Mouse (Mus musculus) macrophage (primary cell): ENCODE results near the gene Duox1. TPM values are rescaled to one million over a fixed set of nuclear protein-coding genes. Genes with fewer than 3 reads are reported as not detected.

Source experiments
- H3K27ac ChIP-seq: fragments of 350-480 bp; formaldehyde crosslinking; 2 replicates; pipeline ENCODE4 v1.9.0; 2021
- H3K36me3 ChIP-seq: fragments of 350-480 bp; formaldehyde crosslinking; 2 replicates; pipeline ENCODE4 v1.9.0; 2021; ENCODE audit errors: inconsistent target
- H3K4me3 ChIP-seq: fragments of 350-480 bp; formaldehyde crosslinking; 2 replicates; pipeline ENCODE4 v1.9.0; 2021; ENCODE audit errors: inconsistent target
- H3K79me2 ChIP-seq: fragments of 350-480 bp; formaldehyde crosslinking; 2 replicates; pipeline ENCODE4 v1.9.0; 2021; ENCODE audit errors: inconsistent target
- WGBS: methylation state at CpG from one replicate; pipeline ENCODE4 v1.1.7; 2026; ENCODE audit warnings: inconsistent platforms; ENCODE audit not compliant: missing documents; 5-methylcytosine and 5-hydroxymethylcytosine counted together
- polyA plus RNA-seq: library from polyadenylated mRNA; stranded (reverse); fragments of 250-400 nt; gene quantifications from 3 replicates; pipeline ENCODE4 v1.2.4, GENCODE M21; 2018; ENCODE audit warnings: inconsistent platforms

Duox1 gene
- polyA plus RNA-seq, 1 experiment from 2014 or later: not detected

DNA sequence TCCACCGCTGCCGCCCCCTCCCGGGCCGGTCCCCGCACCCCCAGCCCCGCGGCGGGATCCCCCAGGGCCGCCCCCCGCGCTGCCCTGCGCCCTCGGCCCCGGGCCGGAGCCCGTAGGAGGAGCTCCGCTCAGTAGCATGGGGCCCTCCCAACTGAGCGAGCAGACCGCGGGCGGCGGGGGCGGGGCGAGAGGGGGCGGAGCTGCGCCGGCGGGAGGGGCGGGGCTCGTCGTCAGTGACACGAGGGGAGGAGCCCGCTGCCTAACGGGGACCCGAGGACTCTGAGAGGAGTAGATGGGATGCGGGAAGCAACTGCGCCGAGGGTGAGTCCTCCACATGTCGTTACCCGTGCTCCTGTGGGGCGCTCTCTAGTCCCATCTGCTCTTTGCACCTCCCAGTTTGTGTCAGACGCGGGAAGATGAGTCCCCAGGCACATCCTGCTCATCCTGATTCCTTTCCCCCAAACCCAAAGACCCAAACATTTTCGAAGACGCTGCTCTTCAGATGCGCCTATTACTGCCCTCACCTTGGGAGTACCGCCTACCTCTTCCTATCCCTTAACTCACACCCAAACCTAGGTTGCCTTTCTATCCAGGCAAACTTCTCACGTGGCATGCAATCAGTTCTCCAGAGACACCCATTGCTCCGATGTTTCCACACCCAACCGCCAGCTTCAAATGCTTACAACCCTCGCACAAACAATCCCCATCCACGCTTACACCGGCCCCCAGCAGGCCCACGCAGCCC, 53.7 kb downstream of the Duox1 start, which contains the start of gene Shf:
Gene Shf, minus strand, starts transcription at position 168 of the 745 bp plus-strand sequence.
- H3K79me2 ChIP-seq: no peaks in the 10 kb centered on the region
- 3% methylated on average over 22 of the region's 54 CpGs for WGBS
- H3K4me3 ChIP-seq: peak within 1 kb of the TSS; percentile 45
- no peaks in the 10 kb centered on the region for H3K36me3 ChIP-seq
- H3K27ac ChIP-seq: no peak within 1 kb of the TSS

DNA sequence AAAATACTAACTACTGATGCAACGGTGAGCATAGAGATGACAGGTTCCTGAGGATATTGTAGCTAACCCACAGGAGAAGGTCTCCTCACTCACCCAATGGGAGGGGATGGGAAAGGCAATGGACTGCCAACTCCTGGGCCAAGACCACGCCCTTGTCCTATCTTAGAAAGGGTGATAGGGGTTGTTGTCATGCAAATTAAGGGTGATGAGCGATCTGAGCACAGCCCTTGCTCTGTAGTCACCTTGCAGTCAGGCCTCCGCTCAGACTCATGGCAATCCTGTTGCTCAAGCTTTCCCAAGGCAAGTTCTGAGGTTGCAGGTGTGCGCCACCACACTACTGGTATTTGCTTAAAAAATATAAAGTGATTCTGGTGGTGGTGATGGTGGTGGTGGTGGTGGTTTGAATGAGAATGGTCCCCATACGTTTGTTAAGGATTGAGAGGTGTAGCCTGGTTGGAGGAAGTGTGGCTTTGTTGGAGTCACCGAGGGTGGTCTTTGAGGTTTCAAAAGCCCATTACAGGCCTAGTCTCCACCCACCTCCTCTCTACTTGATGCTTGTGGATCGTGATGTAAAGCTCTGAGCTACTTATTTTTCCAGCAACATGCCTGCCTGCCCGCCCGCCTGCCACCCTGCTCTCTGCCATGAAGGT, 54.8 kb downstream of the Duox1 start:
- Histone ChIP-seq H3K79me2 (no peaks in the 10 kb centered on the region), H3K36me3 (no peaks in the 10 kb centered on the region), H3K4me3 (no peak overlapping the region), H3K27ac (no peak overlapping the region)
- WGBS: 88% methylated on average over 10 of the region's 10 CpGs

DNA sequence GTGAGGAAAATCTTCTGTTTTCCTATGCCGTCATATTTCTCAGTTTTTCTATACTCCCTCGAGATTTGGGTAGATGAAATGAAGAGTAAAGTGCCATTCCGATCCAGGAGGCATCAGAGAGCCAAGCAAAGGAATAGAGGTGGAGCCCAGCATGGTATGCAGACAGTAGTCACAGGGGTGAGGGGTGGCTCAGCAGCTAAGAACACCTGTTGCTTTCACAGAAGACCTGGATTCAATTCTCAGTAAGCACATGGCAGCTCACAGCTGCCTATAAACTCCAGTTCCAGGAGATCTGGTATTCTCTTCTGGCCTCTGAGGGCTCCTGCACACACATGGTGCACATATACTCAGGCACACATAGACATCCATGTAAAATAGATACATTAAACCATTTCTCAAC, 56.6 kb downstream of the Duox1 start:
- 86% methylated on average over 3 of the region's 3 CpGs for WGBS
- H3K36me3 ChIP-seq: no peaks in the 10 kb centered on the region

DNA sequence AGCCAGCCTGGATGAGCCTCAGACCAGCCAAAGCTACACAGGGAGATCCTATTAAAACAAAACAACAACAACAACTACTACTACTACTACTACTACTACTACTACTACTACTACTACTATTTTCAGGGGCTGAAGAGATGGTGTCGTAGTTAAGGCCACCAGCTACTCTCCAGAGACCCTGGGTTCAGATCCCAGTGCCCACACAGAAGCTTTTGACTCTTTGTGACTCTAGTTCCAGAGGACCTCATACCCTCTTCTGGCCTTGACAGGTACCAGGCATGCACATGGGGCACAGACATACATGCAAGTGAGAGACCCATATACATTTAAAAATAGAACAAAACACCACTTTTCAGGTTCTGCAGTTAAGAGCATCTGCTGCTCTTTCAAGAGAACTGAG, 57.1 kb downstream of the Duox1 start:
- H3K27ac ChIP-seq: no peak overlapping the region
- 100% methylated on average over 1 of the region's 1 CpGs for WGBS
- H3K4me3 ChIP-seq: no peak overlapping the region
- no peaks in the 10 kb centered on the region for H3K79me2 ChIP-seq
- no peaks in the 10 kb centered on the region for H3K36me3 ChIP-seq

More for the DNA sequence above, 56.6 kb downstream of the Duox1 start:
- Histone ChIP-seq H3K27ac (no peak overlapping the region), H3K79me2 (no peaks in the 10 kb centered on the region), H3K4me3 (no peak overlapping the region)

DNA sequence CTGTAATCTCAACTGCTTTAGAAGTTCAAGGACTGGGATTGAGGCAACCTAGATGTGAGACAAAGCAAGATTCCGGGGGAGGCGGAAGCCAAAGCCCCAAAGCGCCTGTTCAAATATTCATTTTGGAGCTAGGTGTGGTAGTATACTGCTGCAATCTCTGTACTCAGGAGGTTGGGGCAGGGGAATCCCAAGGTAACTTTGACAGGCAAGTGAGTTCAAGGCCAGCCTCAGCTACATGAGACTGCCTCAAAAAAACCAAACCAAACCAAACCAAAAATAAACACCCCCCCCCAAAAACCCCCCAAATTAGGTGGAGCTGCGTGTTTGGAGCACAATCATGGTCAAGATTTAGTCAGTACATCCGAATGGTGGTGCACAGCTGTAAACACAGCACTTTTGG, 58.5 kb downstream of the Duox1 start:
- no peak overlapping the region for H3K27ac ChIP-seq
- no peak overlapping the region for H3K4me3 ChIP-seq
- H3K79me2 ChIP-seq: no peaks in the 10 kb centered on the region
- WGBS: 77% methylated on average over 5 of the region's 5 CpGs
- no peaks in the 10 kb centered on the region for H3K36me3 ChIP-seq

DNA sequence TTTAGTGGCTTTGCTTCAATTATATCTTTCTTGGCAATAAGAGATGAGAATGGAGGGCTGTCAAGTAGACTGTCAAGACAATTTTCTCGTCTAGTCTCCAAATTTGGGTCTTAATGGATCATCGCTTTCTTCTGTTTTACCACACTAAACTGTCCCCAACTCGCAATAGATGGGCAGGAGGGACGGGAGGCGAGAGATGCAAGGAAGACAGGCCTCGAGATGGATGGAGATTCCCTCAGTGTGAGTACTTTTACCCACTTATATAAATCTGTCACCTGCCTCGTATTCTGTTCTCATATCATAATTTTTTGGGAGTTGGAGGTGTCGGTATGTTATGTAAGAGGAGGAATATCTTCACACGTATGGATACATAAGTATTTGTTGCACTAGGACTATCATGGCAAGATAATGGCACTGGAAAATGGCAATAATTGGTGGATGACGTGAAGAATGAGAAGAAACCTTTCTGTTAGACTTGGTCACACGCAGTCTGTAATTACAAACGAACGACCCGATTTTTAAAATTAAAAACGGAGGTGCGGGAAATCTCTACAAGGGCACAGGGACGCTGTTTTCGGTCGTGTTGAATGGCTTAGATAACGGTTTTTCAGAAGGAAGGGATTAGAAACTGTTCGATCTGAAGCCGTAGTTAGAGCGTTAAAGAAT, 59.3 kb downstream of the Duox1 start:
- Histone ChIP-seq H3K27ac (no peak overlapping the region), H3K36me3 (no peaks in the 10 kb centered on the region), H3K4me3 (peak overlapping the region; percentile 87), H3K79me2 (no peaks in the 10 kb centered on the region)
- 32% methylated on average over 22 of the region's 23 CpGs for WGBS

DNA sequence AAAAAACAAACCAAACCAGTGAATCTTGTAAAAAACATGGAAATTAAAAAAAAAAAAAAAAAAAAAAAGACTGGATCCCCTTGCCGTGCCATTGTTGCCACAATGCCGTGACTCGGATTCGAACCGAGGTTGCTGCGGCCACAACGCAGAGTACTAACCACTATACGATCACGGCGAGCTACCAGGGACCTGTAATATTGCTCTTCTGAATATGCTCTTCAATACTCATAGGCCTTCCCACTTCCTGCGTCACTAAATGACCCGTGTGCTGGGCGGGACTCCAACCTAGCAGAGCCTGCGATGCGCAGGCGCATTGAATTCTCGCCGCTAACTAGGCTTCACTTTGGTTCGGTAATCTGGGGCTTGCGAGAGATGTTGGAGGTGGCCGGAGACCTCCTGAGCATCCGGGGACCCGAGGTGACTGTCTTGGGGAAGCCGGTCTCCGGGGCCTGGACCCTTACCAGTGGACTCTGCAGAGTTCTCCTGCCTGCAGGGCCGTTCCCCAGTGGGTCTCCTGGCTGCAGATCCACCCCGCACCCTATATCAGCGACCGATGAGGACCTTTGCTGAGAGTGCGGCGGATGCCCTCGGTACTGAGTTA, 60.0 kb downstream of the Duox1 start:
- Histone ChIP-seq H3K36me3 (no peaks in the 10 kb centered on the region), H3K79me2 (no peaks in the 10 kb centered on the region), H3K27ac (peak overlapping the region; percentile 64), H3K4me3 (peak overlapping the region; percentile 87)
- under 1% methylated on average over 29 of the region's 32 CpGs for WGBS

DNA sequence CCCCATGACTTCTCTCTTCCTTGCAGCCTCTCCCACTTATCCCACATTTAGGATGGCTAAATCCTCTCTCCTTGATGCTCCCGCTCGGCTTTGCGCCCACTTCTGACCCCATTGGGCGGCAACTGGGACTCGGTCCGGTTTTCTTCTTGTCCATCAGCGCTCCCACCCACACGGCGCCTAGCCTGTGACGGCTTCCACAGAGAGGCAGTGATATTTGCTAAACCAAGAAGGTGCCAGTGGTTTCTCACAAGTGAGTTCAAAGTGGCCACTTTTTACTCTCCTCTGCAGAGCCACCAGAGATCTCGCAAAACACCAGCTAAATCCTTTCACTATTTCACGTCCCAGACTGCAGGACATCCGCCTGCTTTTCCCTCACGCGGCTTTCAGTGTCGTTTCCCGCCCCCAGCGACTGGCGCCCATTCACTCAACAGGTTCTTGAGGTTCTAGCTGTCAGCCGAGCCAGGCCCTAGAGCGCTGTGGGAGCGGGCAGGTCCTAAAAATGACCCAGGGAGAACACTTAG, 60.6 kb downstream of the Duox1 start:
- H3K4me3 ChIP-seq: peak overlapping the region; percentile 87
- WGBS: 1% methylated on average over 22 of the region's 22 CpGs
- peak overlapping the region; percentile 64 for H3K27ac ChIP-seq
- no peaks in the 10 kb centered on the region for H3K36me3 ChIP-seq
- no peaks in the 10 kb centered on the region for H3K79me2 ChIP-seq

DNA sequence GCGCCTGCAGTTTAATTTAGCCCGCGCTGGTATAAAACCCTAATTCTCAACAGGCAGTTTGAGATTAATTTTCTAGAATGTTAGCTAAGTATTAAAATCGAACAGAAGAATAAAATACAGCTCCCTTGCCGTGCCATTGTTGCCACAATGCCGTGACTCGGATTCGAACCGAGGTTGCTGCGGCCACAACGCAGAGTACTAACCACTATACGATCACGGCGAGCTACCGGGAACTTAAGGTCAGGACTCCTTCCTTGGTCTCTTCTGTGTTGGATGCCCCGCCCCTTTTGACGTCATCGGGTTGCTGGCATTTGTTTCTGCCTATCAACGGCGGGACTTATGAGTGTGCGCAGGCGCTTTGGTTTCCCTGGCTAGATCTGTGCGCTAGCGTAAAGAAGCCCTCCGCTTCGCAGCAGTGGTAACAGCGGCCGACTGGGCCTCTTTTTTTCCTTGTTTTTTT, 61.8 kb downstream of the Duox1 start:
- H3K4me3 ChIP-seq: peak overlapping the region; percentile 81
- peak overlapping the region; percentile 68 for H3K27ac ChIP-seq
- no peaks in the 10 kb centered on the region for H3K79me2 ChIP-seq
- WGBS: under 1% methylated on average over 28 of the region's 28 CpGs
- H3K36me3 ChIP-seq: no peaks in the 10 kb centered on the region

DNA sequence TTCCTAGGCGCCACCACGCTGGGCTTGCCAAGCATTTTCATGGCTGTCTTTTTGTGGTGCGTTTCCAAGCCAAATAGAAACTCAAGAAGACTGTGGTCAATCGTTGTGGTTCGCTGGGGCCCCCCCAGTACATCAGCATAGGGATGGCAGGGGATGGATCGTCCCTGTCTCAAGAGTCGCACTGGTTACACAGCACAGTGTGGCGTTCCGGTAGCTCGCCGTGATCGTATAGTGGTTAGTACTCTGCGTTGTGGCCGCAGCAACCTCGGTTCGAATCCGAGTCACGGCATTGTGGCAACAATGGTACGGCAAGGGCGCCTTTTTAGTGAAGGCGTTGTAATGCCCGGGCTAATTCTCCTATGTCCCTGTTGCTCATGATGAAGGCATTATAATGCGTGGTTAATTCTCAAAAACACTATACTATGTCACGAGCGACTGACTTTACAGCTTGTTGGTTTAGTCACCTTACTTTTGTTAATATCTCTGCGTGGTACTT, 62.3 kb downstream of the Duox1 start:
- H3K79me2 ChIP-seq: no peaks in the 10 kb centered on the region
- peak overlapping the region; percentile 68 for H3K27ac ChIP-seq
- H3K36me3 ChIP-seq: no peaks in the 10 kb centered on the region
- WGBS: 1% methylated on average over 26 of the region's 26 CpGs
- peak overlapping the region; percentile 81 for H3K4me3 ChIP-seq

DNA sequence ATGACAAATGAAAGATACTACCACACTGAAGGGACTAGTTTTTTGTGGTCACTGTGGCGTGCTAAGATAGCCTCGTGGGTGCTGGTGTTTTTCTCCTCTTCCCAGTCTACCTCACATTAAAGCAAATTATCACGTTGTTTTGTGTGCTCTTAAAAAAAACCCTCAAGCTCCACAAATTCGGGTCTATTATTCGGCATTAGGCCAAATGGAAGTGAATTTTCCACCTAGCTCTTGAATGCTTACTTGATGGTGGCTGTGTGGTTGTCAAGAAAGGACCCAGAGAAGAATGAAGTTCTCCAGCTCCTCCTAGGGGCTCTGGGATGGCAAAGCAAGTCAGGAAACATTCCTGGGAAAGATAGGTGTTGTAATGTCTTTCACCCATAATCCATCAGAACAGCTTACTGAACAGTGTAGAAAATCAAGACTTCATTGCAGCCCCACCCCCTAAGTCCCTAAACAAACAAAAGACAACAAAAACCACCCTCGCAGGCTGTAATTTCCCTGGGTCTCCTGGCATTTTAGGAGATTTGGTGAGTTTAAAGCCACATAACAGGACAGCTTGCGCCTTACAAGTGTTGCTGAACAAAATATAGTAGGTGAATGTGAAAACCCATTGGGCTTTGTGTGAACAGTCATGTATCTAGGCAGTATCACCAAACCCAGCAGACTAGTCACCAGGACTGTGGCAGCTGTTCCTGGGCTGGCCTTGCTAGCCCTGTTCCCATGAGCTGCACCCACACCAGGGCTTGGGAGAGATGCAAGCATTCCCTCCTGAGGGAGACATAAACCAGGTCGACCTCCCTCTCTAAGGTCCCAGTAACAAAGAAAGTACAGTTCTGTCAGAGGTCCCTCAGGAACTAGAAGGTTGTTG, 63.2 kb downstream of the Duox1 start:
- no peak overlapping the region for H3K27ac ChIP-seq
- no peaks in the 10 kb centered on the region for H3K36me3 ChIP-seq
- 45% methylated on average over 8 of the region's 8 CpGs for WGBS
- H3K79me2 ChIP-seq: no peaks in the 10 kb centered on the region
- H3K4me3 ChIP-seq: peak overlapping the region; percentile 81

DNA sequence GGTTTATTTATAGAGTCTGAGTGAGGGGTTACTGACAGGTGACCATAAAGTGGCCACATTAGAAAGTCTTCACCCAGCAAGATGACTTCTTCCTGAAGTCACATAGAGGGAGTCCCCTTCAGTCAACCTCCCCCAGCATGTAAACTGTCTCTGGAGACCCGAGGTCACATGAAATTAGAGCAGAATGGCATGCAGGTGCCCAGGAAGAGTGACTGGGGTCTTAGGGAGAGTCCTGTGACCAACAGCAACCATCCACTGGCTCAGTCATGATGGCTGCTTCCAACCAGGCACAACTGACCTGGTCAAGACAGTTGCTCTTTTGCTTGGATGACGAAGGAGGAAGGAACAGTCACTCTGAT, 63.8 kb downstream of the Duox1 start:
- no peak overlapping the region for H3K4me3 ChIP-seq
- H3K36me3 ChIP-seq: no peaks in the 10 kb centered on the region
- H3K79me2 ChIP-seq: no peaks in the 10 kb centered on the region
- 68% methylated on average over 2 of the region's 2 CpGs for WGBS
- no peak overlapping the region for H3K27ac ChIP-seq

DNA sequence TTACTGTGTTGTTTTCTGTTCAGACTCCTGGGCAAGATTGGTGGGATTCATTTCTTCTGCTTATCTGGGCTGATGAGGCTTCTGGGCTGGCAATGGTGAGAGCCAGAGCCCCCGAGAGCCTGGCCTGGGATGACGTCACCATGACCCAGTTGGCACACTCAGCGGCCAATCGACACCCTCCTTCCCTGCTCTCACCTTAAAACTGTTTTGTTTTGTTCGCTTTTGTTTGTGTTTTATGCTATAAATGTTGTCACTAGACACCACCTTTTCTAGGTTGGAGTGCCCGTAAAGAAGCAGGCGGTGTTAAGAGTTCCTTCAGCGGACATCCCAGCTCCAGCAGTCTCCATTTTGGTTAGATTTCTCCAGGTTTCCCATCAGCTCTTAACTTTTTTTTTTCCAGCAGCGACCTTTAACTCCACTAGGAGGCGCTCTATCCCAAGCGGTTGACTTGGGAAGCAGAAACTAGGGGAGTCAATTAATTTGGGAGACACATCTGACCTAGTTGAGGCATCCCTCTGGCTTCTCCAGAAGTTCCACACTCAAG, 65.4 kb downstream of the Duox1 start:
- H3K36me3 ChIP-seq: no peaks in the 10 kb centered on the region
- 3% methylated on average over 11 of the region's 11 CpGs for WGBS
- no peak overlapping the region for H3K27ac ChIP-seq
- H3K79me2 ChIP-seq: no peaks in the 10 kb centered on the region
- H3K4me3 ChIP-seq: 0 out of 2 replicates have a peak overlapping the region, but pooled peaks have one; percentile 7
